Comparison of ENCODE assay signal across 13 mouse cellular contexts in genomic region chr12:5245207-5245597, GRCm38 (mm10).
A peak's percentile ranks its signal among the peaks of the same experiment; 100 is the strongest.
DNase-seq lines count a peak whose midpoint lies in the region; ATAC-seq and TF ChIP-seq lines count a peak whose summit lies in the region.
"Had no signal": no experiment of that assay in that cellular context is flagged by ENCODE, and none has a peak within 500 bp of the region (broad histone marks: within the 10 kb centered on the region; RNA-seq: fewer than 3 reads in every experiment).

No protein-coding gene starts in this region.

- H3K36me3 ChIP-seq in midbrain, embryonic 15.5 days (replicated peaks), result no peaks in the 10 kb centered on the region
- H3K36me3 ChIP-seq in midbrain, embryonic 11.5 days (ENCODE audit: control insufficient read depth, insufficient read depth, low read length), result no peaks in the 10 kb centered on the region
- H3K36me3 ChIP-seq: heart, embryonic 12.5 days had no signal

- no peak overlapping the region for H3K4me2 ChIP-seq in midbrain, embryonic 15.5 days
- H3K4me2 ChIP-seq in midbrain, embryonic 11.5 days, result no peak overlapping the region
- H3K4me2 ChIP-seq: heart, embryonic 12.5 days; liver, embryonic 11.5 days had no signal

- no peak for TF ChIP-seq POLR2A in brain, embryonic 14.5 days (IDR thresholded peaks at IDR 0.05; ENCODE audit: borderline replicate concordance, extremely low read depth, insufficient read depth, insufficient read length, poor library complexity, severe bottlenecking)

- H3K27ac ChIP-seq in midbrain, embryonic 15.5 days, result no peak overlapping the region
- H3K27ac ChIP-seq in midbrain, embryonic 11.5 days (ENCODE audit: low read depth, low read length), result no peak overlapping the region

- intact Hi-C loops in gastrocnemius, postnatal 14 days (cut with DNase I; ENCODE audit: low total_unique reads), result no loop called here

- TF ChIP-seq CTCF in brain, embryonic 14.5 days (IDR thresholded peaks at IDR 0.05; ENCODE audit: borderline replicate concordance, extremely low read depth, insufficient read depth, insufficient read length), result no peak

- peak; percentile 78 for DNase-seq in gastrocnemius, adult 18-20 months (ENCODE audit: low spot score)
- DNase-seq in gastrocnemius, postnatal 4 days (ENCODE audit: low spot score in 2 of 2), result no peak
- no peak for DNase-seq in midbrain, embryonic 11.5 days (ENCODE audit: low spot score, missing footprints)
- peak; percentile 37 for DNase-seq in brain, embryonic 14.5 days (ENCODE audit: low read depth)
- peak; percentile 61 for DNase-seq in gastrocnemius, postnatal 14 days
- no peak for DNase-seq in spleen, adult 12 weeks (ENCODE audit: low spot score)
- no peak for DNase-seq in right cerebral cortex, adult 2 months (ENCODE audit: low spot score in 2 of 2)
- DNase-seq: layer of hippocampus, postnatal 36 days; thymus, adult 2 months had no signal

- ATAC-seq in midbrain, embryonic 15.5 days (replicated peaks), result 0 out of 2 replicates have a peak, but pooled peaks have one; percentile 11
- ATAC-seq in midbrain, embryonic 11.5 days (ENCODE audit: low FRiP score), result no peak
- ATAC-seq: lung, postnatal 0 days had no signal

- H3K9me3 ChIP-seq in midbrain, embryonic 15.5 days, result no peaks in the 10 kb centered on the region
- H3K9me3 ChIP-seq in midbrain, embryonic 11.5 days (ENCODE audit: control insufficient read depth, low read length), result no peaks in the 10 kb centered on the region
- H3K9me3 ChIP-seq: heart, embryonic 12.5 days had no signal

- H3K4me1 ChIP-seq in midbrain, embryonic 15.5 days, result peaks cover 23% of the 10 kb centered on the region
- H3K4me1 ChIP-seq in midbrain, embryonic 11.5 days (ENCODE audit: control insufficient read depth, insufficient read depth, low read length), result no peaks in the 10 kb centered on the region

- 40% methylated on average over 4 of the region's 4 CpGs for WGBS in midbrain, embryonic 15.5 days
- 64% methylated on average over 4 of the region's 4 CpGs for WGBS in midbrain, embryonic 11.5 days

- no peak overlapping the region for H3K9ac ChIP-seq in midbrain, embryonic 15.5 days
- H3K9ac ChIP-seq in midbrain, embryonic 11.5 days (ENCODE audit: low read length), result no peak overlapping the region
- H3K9ac ChIP-seq: heart, embryonic 12.5 days had no signal

- no peak overlapping the region for H3K4me3 ChIP-seq in midbrain, embryonic 15.5 days
- no peak overlapping the region for H3K4me3 ChIP-seq in midbrain, embryonic 11.5 days (ENCODE audit: low read depth, low read length)
- H3K4me3 ChIP-seq: heart, embryonic 12.5 days had no signal

- no peaks in the 10 kb centered on the region for H3K27me3 ChIP-seq in midbrain, embryonic 15.5 days (replicated peaks)
- H3K27me3 ChIP-seq in midbrain, embryonic 11.5 days (ENCODE audit: control insufficient read depth, insufficient read depth, low read length), result no peaks in the 10 kb centered on the region
- H3K27me3 ChIP-seq: heart, embryonic 12.5 days had no signal

Comparison
In these comparisons a context has a peak if more than half of its experiments do, and no peak if none do; other contexts are left out.
1. DNase-seq: peak in gastrocnemius, adult 18-20 months (single experiment), brain, embryonic 14.5 days (single experiment) and gastrocnemius, postnatal 14 days (single experiment); none in gastrocnemius, postnatal 4 days (0 of 2), midbrain, embryonic 11.5 days (single experiment), spleen, adult 12 weeks (single experiment) and right cerebral cortex, adult 2 months (0 of 2).